Mouse (Mus musculus): ENCODE results near the gene Cabp4.

Cabp4 gene

GRCm38 (mm10) chr19:4143759-4144268 is at the start of gene Cabp4:
Cabp4 (minus strand) TSS chr19:4144033.
- DNase-seq, result no peak

GRCm38 (mm10) chr19:4193129-4193528 is 49.3 kb upstream of the Cabp4 start:
- DNase-seq, result no peak

- no peak for DNase-seq
Observed at GRCm38 (mm10) chr19:4192251-4192985, 48.6 kb upstream of the Cabp4 start.

GRCm38 (mm10) chr19:4191528-4192250 is 47.9 kb upstream of the Cabp4 start, which contains the start of gene Ppp1ca:
Ppp1ca (plus strand) TSS chr19:4192065.
- peak; percentile 95 to 98 for DNase-seq

GRCm38 (mm10) chr19:4190831-4191334 is 47.0 kb upstream of the Cabp4 start, which contains the start of gene Tbc1d10c:
Tbc1d10c (minus strand) TSS chr19:4191284.
- DNase-seq, result no peak

- DNase-seq, result no peak
Observed at GRCm38 (mm10) chr19:4189051-4189620, 45.3 kb upstream of the Cabp4 start.

- DNase-seq, result no peak
Observed at GRCm38 (mm10) chr19:4187303-4187702, 43.5 kb upstream of the Cabp4 start.

- DNase-seq, result no peak
Observed at GRCm38 (mm10) chr19:4184976-4185975, 41.4 kb upstream of the Cabp4 start.

GRCm38 (mm10) chr19:4183689-4184088 is 39.9 kb upstream of the Cabp4 start:
- no peak for DNase-seq

- DNase-seq, result no peak
Observed at GRCm38 (mm10) chr19:4181892-4182291, 38.1 kb upstream of the Cabp4 start.

- DNase-seq, result no peak
Observed at GRCm38 (mm10) chr19:4180411-4180810, 36.6 kb upstream of the Cabp4 start.

GRCm38 (mm10) chr19:4175368-4175947 is 31.6 kb upstream of the Cabp4 start, which contains the start of gene Carns1:
Carns1 (minus strand) TSS chr19:4175479.
- DNase-seq, result no peak

- no peak for DNase-seq
Observed at GRCm38 (mm10) chr19:4172925-4173324, 29.1 kb upstream of the Cabp4 start.

- DNase-seq, result no peak
Observed at GRCm38 (mm10) chr19:4171393-4172290, 27.8 kb upstream of the Cabp4 start.

GRCm38 (mm10) chr19:4170723-4171392 is 27.0 kb upstream of the Cabp4 start:
- DNase-seq, result peak in 1 of 2 experiments; percentile 15

- DNase-seq, result peak; percentile 64 to 71
Observed at GRCm38 (mm10) chr19:4169810-4170209, 26.0 kb upstream of the Cabp4 start.

- DNase-seq, result peak; percentile 99 to 100
Observed at GRCm38 (mm10) chr19:4169378-4169784, 25.5 kb upstream of the Cabp4 start.

GRCm38 (mm10) chr19:4166678-4167476 is 23.0 kb upstream of the Cabp4 start:
- peak in 1 of 2 experiments; percentile 10 for DNase-seq

GRCm38 (mm10) chr19:4164721-4165120 is 20.9 kb upstream of the Cabp4 start:
- no peak for DNase-seq
